Mouse (Mus musculus): ENCODE measurements around the gene Mkrn2.

- TF ChIP-seq CTCF (IDR thresholded peaks at IDR 0.05; ENCODE audit: control insufficient read depth, insufficient read depth, insufficient read length) = no peak
- no peak for TF ChIP-seq USF1 (IDR thresholded peaks at IDR 0.05; ENCODE audit: low read depth)
Observed at GRCm38 (mm10) chr6:115601715-115602523, at the start of gene Mkrn2.
